Mouse (Mus musculus) lung, postnatal 0 days (tissue): ENCODE data around the gene Ergic1. TPM values are rescaled to one million over a fixed set of nuclear protein-coding genes. Genes with fewer than 3 reads are reported as not detected.

Experiments used
- ATAC-seq: fragments of 200-750 bp; cut with Nextera tagmentation; 2 replicates; pipeline ENCODE4 v1.8.0; 2017; ENCODE audit warnings: moderate library complexity
- DNase-seq: peaks from one replicate; pipeline ENCODE4 v3.0.0-alpha.2; 2016; ENCODE audit warnings: low spot score
- H3K27ac ChIP-seq: fragments of 300-500 bp; sonication (generic); 2 replicates; pipeline ENCODE4 v1.5.1; 2014; ENCODE audit warnings: antibody characterized with exemption, mild to moderate bottlenecking, low read length, mixed read lengths
- H3K27me3 ChIP-seq: fragments of 300-500 bp; sonication (generic); replicated peaks from 2 replicates; pipeline ENCODE4 v1.6.1; 2014; ENCODE audit warnings: low read length, mixed read lengths; ENCODE audit not compliant: insufficient read depth
- H3K36me3 ChIP-seq: fragments of 300-500 bp; sonication (generic); 2 replicates; pipeline ENCODE4 v1.6.1; 2014; ENCODE audit warnings: low read length, mixed read lengths; ENCODE audit not compliant: insufficient read depth
- H3K4me1 ChIP-seq: fragments of 300-500 bp; sonication (generic); 2 replicates; pipeline ENCODE4 v1.6.1; 2014; ENCODE audit warnings: antibody characterized with exemption, low read depth, low read length, mixed read lengths; ENCODE audit not compliant: insufficient read depth
- H3K4me2 ChIP-seq: fragments of 300-500 bp; sonication (generic); replicated peaks from 2 replicates; pipeline ENCODE4 v1.6.1; 2014; ENCODE audit warnings: low read depth, mild to moderate bottlenecking, low read length, moderate library complexity, mixed read lengths
- H3K4me3 ChIP-seq: fragments of 300-500 bp; sonication (generic); 2 replicates; pipeline ENCODE4 v1.5.1; 2014; ENCODE audit warnings: low read depth, low read length
- H3K9ac ChIP-seq: fragments of 300-500 bp; sonication (generic); replicated peaks from 2 replicates; pipeline ENCODE4 v1.6.1; 2014; ENCODE audit warnings: low read depth, mild to moderate bottlenecking
- H3K9me3 ChIP-seq: fragments of 300-500 bp; sonication (generic); 2 replicates; pipeline ENCODE4 v1.6.1; 2016; ENCODE audit warnings: low read length, mixed read lengths
- CTCF ChIP-seq: IDR thresholded peaks from 2 replicates; pipeline ENCODE4 v1.5.1; 2016; ENCODE audit warnings: antibody characterized with exemption, mild to moderate bottlenecking
- EP300 ChIP-seq: IDR thresholded peaks from 2 replicates; pipeline ENCODE4 v1.6.1; 2016; ENCODE audit warnings: antibody characterized with exemption, mild to moderate bottlenecking, control low read depth
- WGBS: fragments of 180-500 bp; shearing (Covaris S2); extraction: QIAGEN DNeasy Blood & Tissue Kit; methylation state at CpG from one replicate; pipeline ENCODE4 v1.1.7; 2014; 5-methylcytosine and 5-hydroxymethylcytosine counted together
- polyA plus RNA-seq: library from polyadenylated mRNA; unstranded; fragments of >200 nt; fragmentation: Nextera tagmentation; extraction: Ambion mirVana; gene quantifications from 2 replicates; pipeline ENCODE4 v1.2.1, GENCODE M21; 2015

Ergic1 gene
- polyA plus RNA-seq, 1 experiment from 2014 or later, result 50.6 TPM

- H3K27ac ChIP-seq, result no peak overlapping the region
- no peaks in the 10 kb centered on the region for H3K27me3 ChIP-seq
- 89% methylated on average over 3 of the region's 3 CpGs for WGBS
- H3K9me3 ChIP-seq, result no peaks in the 10 kb centered on the region
- H3K4me1 ChIP-seq, result no peaks in the 10 kb centered on the region
- TF ChIP-seq EP300 (no peak), CTCF (no peak)
- H3K4me3 ChIP-seq, result no peak overlapping the region
- H3K4me2 ChIP-seq, result no peak overlapping the region
- ATAC-seq, result no peak
- H3K36me3 ChIP-seq, result peaks cover 15% of the 10 kb centered on the region
- no peak for DNase-seq
- H3K9ac ChIP-seq, result no peak overlapping the region
Measured at GRCm38 (mm10) chr17:26695193-26695592, 133.9 kb downstream of the Ergic1 start.

GRCm38 (mm10) chr17:26698846-26699245 is 137.6 kb downstream of the Ergic1 start:
- H3K4me2 ChIP-seq, result no peak overlapping the region
- H3K9ac ChIP-seq, result no peak overlapping the region
- TF ChIP-seq CTCF (peak; percentile 62), EP300 (no peak)
- DNase-seq (no peak), ATAC-seq (no peak)
- 0 out of 2 replicates have a peak overlapping the region, but pooled peaks have one; percentile 27 for H3K27ac ChIP-seq
- no peaks in the 10 kb centered on the region for H3K27me3 ChIP-seq
- H3K4me3 ChIP-seq, result no peak overlapping the region
- peaks cover 15% of the 10 kb centered on the region for H3K36me3 ChIP-seq
- H3K9me3 ChIP-seq, result no peaks in the 10 kb centered on the region
- 90% methylated on average over 5 of the region's 5 CpGs for WGBS
- no peaks in the 10 kb centered on the region for H3K4me1 ChIP-seq

GRCm38 (mm10) chr17:26699819-26700616 is 138.7 kb downstream of the Ergic1 start:
- DNase-seq (peak; percentile 87), ATAC-seq (peak; percentile 98)
- H3K9ac ChIP-seq, result no peak overlapping the region
- H3K4me2 ChIP-seq, result no peak overlapping the region
- H3K4me3 ChIP-seq, result no peak overlapping the region
- peaks cover 15% of the 10 kb centered on the region for H3K36me3 ChIP-seq
- TF ChIP-seq EP300 (no peak; the same call in 1 of the 2 replicates), CTCF (peak; percentile 39)
- peak overlapping the region; percentile 27; the same call in 1 of the 2 replicates for H3K27ac ChIP-seq
- WGBS, result 70% methylated on average over 10 of the region's 10 CpGs
- no peaks in the 10 kb centered on the region for H3K4me1 ChIP-seq
- H3K9me3 ChIP-seq, result no peaks in the 10 kb centered on the region
- H3K27me3 ChIP-seq, result no peaks in the 10 kb centered on the region

- 80% methylated on average over 13 of the region's 13 CpGs for WGBS
- Histone ChIP-seq H3K4me2 (no peak overlapping the region), H3K4me1 (no peaks in the 10 kb centered on the region), H3K9me3 (no peaks in the 10 kb centered on the region), H3K9ac (no peak overlapping the region), H3K27me3 (no peaks in the 10 kb centered on the region), H3K4me3 (no peak overlapping the region), H3K36me3 (peaks cover 8% of the 10 kb centered on the region), H3K27ac (no peak overlapping the region)
- ATAC-seq (no peak), DNase-seq (no peak)
- no peak for TF ChIP-seq CTCF
- no peak for TF ChIP-seq EP300
Measured at GRCm38 (mm10) chr17:26701565-26701964, 140.3 kb downstream of the Ergic1 start.

- no peaks in the 10 kb centered on the region for H3K9me3 ChIP-seq
- no peak overlapping the region for H3K9ac ChIP-seq
- no peak for TF ChIP-seq EP300
- no peak for TF ChIP-seq CTCF
- H3K4me3 ChIP-seq, result no peak overlapping the region
- ATAC-seq (no peak), DNase-seq (no peak)
- no peaks in the 10 kb centered on the region for H3K27me3 ChIP-seq
- no peak overlapping the region for H3K27ac ChIP-seq
- H3K4me2 ChIP-seq, result no peak overlapping the region
- H3K4me1 ChIP-seq, result no peaks in the 10 kb centered on the region
- H3K36me3 ChIP-seq, result 0 out of 2 replicates have a peak, but pooled peaks cover 4% of the 10 kb centered on the region
- 92% methylated on average over 4 of the region's 4 CpGs for WGBS
Measured at GRCm38 (mm10) chr17:26702621-26703020, 141.3 kb downstream of the Ergic1 start.

- ATAC-seq (no peak), DNase-seq (no peak)
- no peaks in the 10 kb centered on the region for H3K4me1 ChIP-seq
- TF ChIP-seq EP300 (no peak), CTCF (no peak)
- no peaks in the 10 kb centered on the region for H3K27me3 ChIP-seq
- no peak overlapping the region for H3K9ac ChIP-seq
- no peak overlapping the region for H3K4me2 ChIP-seq
- H3K36me3 ChIP-seq, result 0 out of 2 replicates have a peak, but pooled peaks cover 4% of the 10 kb centered on the region
- no peaks in the 10 kb centered on the region for H3K9me3 ChIP-seq
- H3K27ac ChIP-seq, result no peak overlapping the region
- no peak overlapping the region for H3K4me3 ChIP-seq
- WGBS, result 64% methylated on average over 4 of the region's 4 CpGs
Measured at GRCm38 (mm10) chr17:26703671-26704070, 142.4 kb downstream of the Ergic1 start.
